Mouse (Mus musculus): ENCODE results near the gene Lcp2. TPM values are rescaled to one million over a fixed set of nuclear protein-coding genes. Genes with fewer than 3 reads are reported as not detected.

The Lcp2 gene
- polyA plus RNA-seq, 1 experiment from 2014 or later: 2.4 TPM

DNA sequence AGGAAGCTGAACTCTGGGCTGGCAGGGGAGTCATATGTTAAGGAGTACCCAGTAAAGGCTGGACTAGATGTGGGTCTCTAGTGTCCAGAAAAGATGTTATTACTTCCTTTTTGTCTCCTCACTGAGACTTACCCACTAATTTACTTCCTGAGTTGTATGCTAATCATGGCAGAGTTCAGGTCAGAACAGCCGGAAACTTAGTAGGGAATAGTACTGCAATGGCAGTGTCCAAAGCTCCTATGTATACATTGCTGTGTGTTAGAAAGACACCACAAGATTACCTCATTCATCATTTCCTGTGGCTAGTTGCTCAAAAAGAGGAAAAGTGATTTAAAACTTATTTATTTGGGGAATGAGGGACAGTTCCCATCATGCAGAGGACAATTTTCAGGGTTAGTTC is 21.6 kb upstream of the Lcp2 start:
- H3K4me3 ChIP-seq: no peak overlapping the region
- H3K27ac ChIP-seq: no peak overlapping the region
- no peaks in the 10 kb centered on the region for H3K27me3 ChIP-seq (ENCODE audit: insufficient read depth, poor library complexity, severe bottlenecking)
- no peaks in the 10 kb centered on the region for H3K36me3 ChIP-seq
- no peaks in the 10 kb centered on the region for H3K9me3 ChIP-seq
- no peaks in the 10 kb centered on the region for H3K4me1 ChIP-seq
- DNase-seq (ENCODE audit: low spot score): no peak
- WGBS: 80% methylated on average over 1 of the region's 1 CpGs

DNA sequence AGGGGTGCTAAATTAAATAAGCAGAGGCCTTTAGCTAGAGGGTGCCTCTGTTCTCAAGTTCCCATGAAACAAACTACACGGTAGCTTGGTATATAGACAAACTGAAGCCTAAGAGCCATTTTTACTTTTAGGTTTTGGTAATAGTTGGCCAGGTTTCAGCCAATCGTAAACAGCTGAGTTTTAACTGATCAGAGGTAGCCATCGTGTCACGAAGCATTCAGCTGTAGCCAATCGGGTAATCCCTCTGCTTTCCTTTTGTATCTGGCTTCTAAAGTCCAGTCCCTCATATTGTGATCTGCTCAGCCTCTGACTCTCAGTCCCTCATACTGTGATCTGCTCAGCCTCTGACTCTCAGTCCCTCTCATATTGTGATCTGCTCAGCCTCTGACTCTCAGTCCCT is 17.1 kb upstream of the Lcp2 start:
- H3K27me3 ChIP-seq (ENCODE audit: insufficient read depth, poor library complexity, severe bottlenecking): no peaks in the 10 kb centered on the region
- H3K4me1 ChIP-seq: peaks cover 5% of the 10 kb centered on the region
- WGBS: 78% methylated on average over 5 of the region's 5 CpGs
- no peaks in the 10 kb centered on the region for H3K9me3 ChIP-seq
- H3K36me3 ChIP-seq: no peaks in the 10 kb centered on the region
- H3K4me3 ChIP-seq: no peak overlapping the region
- no peak for DNase-seq (ENCODE audit: low spot score)
- H3K27ac ChIP-seq: no peak overlapping the region

DNA sequence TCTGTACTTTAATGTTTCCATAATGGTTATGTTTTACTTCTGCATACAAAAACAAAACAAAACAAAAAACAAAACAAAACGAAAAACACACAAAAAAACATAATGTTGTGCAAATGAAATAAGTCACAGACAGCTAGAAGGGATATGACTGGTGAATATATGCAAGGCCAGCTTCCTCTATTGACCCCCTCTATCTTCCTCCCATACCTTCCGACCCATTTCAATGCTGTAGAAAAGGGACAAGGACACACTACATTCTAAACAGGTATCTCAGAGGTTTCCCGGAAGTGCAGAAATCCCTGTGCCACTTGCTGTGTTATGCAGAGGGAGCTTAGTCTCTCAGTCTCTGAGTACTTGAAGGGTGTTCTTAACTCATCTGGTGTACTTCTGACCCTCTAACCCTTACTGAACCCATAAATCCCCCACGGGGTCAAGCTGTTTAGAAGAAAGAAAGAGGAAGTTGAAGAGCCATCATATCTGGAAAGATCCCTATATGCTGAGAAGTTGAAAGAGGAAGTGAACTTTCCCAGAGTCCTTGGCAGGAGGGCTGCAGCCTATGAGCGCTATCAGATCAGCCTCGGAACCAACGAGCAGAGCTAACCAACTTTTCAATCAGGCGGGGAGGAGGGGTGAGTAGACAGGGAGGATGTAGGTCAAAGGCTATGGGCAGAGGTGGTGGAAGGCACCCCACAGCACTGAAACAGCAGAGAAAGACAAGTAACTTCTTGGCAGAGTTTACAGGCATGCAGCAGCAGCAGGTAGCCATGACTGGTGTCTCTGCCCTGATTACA is 15.5 kb upstream of the Lcp2 start:
- DNase-seq (ENCODE audit: low spot score): no peak
- no peaks in the 10 kb centered on the region for H3K27me3 ChIP-seq (ENCODE audit: insufficient read depth, poor library complexity, severe bottlenecking)
- H3K36me3 ChIP-seq: no peaks in the 10 kb centered on the region
- no peak overlapping the region for H3K4me3 ChIP-seq
- 46% methylated on average over 8 of the region's 8 CpGs for WGBS
- H3K27ac ChIP-seq: no peak overlapping the region
- peaks cover 5% of the 10 kb centered on the region for H3K4me1 ChIP-seq
- H3K9me3 ChIP-seq: no peaks in the 10 kb centered on the region

DNA sequence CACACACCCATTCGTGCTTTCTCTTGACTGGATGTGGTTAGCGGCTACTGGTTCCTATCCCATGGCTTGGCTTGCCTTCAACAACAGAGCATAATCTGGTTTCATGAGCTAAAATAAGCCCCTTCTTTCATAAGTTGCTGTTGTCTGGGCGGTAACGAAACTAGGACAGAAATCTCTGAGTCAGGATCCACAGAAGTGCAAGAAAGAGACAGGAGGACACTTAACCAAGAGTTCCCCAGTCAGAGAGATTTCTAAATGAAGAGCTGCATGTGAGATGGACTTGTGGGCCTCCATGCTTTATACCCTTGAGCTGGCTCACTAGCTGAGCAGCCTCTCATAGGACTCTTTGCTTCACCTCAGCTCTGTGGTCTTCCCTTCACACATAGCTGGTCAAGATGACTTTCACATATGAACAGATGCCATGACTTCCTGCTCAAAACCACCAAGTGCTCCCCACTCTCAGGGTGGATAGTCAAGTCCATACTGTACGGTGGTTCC is 12.7 kb upstream of the Lcp2 start:
- DNase-seq (ENCODE audit: low spot score): no peak
- H3K36me3 ChIP-seq: no peaks in the 10 kb centered on the region
- H3K4me1 ChIP-seq: peaks cover 5% of the 10 kb centered on the region
- no peak overlapping the region for H3K27ac ChIP-seq
- no peaks in the 10 kb centered on the region for H3K9me3 ChIP-seq
- H3K27me3 ChIP-seq (ENCODE audit: insufficient read depth, poor library complexity, severe bottlenecking): no peaks in the 10 kb centered on the region
- WGBS: 90% methylated on average over 5 of the region's 5 CpGs
- H3K4me3 ChIP-seq: no peak overlapping the region

- WGBS: 70% methylated on average over 2 of the region's 2 CpGs
- no peak for DNase-seq (ENCODE audit: low spot score)
- Histone ChIP-seq H3K27ac (no peak overlapping the region), H3K4me1 (peaks cover 5% of the 10 kb centered on the region), H3K36me3 (no peaks in the 10 kb centered on the region), H3K9me3 (no peaks in the 10 kb centered on the region), H3K4me3 (no peak overlapping the region), H3K27me3 (ENCODE audit: insufficient read depth, poor library complexity, severe bottlenecking) (no peaks in the 10 kb centered on the region)
These were observed 11.9 kb upstream of the Lcp2 start for GRCm38 (mm10) chr11:34034794-34035193.

DNA sequence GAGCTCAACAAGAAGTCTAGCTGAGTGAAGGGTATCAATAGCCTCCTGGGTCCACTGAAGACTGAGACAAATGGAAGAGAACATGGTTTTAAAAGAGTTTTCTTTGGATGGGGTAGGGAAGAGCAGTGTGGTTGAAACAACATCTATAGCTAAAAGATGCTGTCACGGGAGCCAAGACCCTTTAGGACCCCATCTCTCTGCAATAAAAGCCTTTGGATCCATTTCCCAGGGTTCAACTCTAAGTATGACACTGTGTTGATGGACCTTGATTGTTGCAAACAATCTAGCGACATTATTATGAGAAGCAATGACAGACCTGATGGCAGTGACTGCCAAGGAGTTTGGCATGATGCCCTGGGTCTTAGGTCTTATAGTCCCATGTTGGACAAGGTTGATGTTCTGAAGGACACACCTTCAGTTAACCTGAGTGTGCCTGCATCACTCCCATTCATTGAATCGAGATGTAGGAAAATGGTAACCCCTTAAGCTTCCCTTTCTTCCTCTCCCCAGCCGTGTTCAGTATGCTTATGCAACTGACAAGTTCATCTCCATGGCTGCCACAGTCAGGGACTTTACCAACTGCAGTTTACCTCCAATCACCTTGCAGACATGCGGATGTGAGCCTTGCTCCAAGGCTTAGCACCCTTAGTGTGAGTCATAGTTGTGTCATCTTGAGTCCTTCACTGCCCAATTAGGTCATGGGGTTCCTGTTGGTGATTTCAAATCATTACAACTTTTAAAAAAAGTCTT is 10.6 kb upstream of the Lcp2 start:
- DNase-seq (ENCODE audit: low spot score): no peak
- Histone ChIP-seq H3K36me3 (no peaks in the 10 kb centered on the region), H3K27me3 (ENCODE audit: insufficient read depth, poor library complexity, severe bottlenecking) (no peaks in the 10 kb centered on the region), H3K4me3 (no peak overlapping the region), H3K9me3 (no peaks in the 10 kb centered on the region), H3K4me1 (peaks cover 5% of the 10 kb centered on the region), H3K27ac (no peak overlapping the region)
- WGBS: 79% methylated on average over 5 of the region's 5 CpGs

GRCm38 (mm10) chr11:34040061-34040460 is 6.7 kb upstream of the Lcp2 start:
- no peaks in the 10 kb centered on the region for H3K36me3 ChIP-seq
- 79% methylated on average over 5 of the region's 5 CpGs for WGBS
- DNase-seq (ENCODE audit: low spot score): no peak
- no peak overlapping the region for H3K27ac ChIP-seq
- no peaks in the 10 kb centered on the region for H3K9me3 ChIP-seq
- H3K4me1 ChIP-seq: no peaks in the 10 kb centered on the region
- H3K4me3 ChIP-seq: no peak overlapping the region
- no peaks in the 10 kb centered on the region for H3K27me3 ChIP-seq (ENCODE audit: insufficient read depth, poor library complexity, severe bottlenecking)

GRCm38 (mm10) chr11:34042808-34043207 is 3.9 kb upstream of the Lcp2 start:
- no peaks in the 10 kb centered on the region for H3K9me3 ChIP-seq
- no peaks in the 10 kb centered on the region for H3K4me1 ChIP-seq
- no peak overlapping the region for H3K4me3 ChIP-seq
- H3K36me3 ChIP-seq: no peaks in the 10 kb centered on the region
- 50% methylated on average over 1 of the region's 1 CpGs for WGBS
- no peaks in the 10 kb centered on the region for H3K27me3 ChIP-seq (ENCODE audit: insufficient read depth, poor library complexity, severe bottlenecking)
- no peak overlapping the region for H3K27ac ChIP-seq
- DNase-seq (ENCODE audit: low spot score): no peak

DNA sequence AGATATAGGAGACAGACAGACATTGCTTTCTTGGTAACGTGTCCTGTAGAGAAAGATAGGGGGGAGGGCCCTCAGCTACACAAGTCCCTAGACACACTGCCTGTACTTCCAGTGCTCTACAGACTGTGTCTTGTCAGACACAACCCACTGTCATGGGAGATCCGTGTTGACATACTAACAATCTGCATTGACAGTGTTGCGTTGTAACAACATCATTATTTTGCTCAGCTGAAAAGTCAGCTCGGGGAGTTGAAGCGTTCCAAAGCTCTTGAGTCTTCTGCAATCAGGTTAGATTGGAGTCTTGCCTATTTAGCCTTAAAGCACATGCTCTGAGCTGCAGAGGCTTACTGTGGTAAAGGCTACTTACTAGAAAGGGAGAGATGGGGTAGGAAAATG is 820 bp downstream of the Lcp2 start:
- Histone ChIP-seq H3K9me3 (no peaks in the 10 kb centered on the region), H3K27ac (no peak overlapping the region), H3K36me3 (no peaks in the 10 kb centered on the region), H3K4me1 (no peaks in the 10 kb centered on the region), H3K4me3 (no peak overlapping the region), H3K27me3 (ENCODE audit: insufficient read depth, poor library complexity, severe bottlenecking) (no peaks in the 10 kb centered on the region)
- no peak for DNase-seq (ENCODE audit: low spot score)
- WGBS: 76% methylated on average over 5 of the region's 5 CpGs

GRCm38 (mm10) chr11:34048375-34049124 is 1.8 kb downstream of the Lcp2 start:
- no peak overlapping the region for H3K4me3 ChIP-seq
- H3K27me3 ChIP-seq (ENCODE audit: insufficient read depth, poor library complexity, severe bottlenecking): no peaks in the 10 kb centered on the region
- 88% methylated on average over 8 of the region's 8 CpGs for WGBS
- DNase-seq (ENCODE audit: low spot score): no peak
- H3K36me3 ChIP-seq: no peaks in the 10 kb centered on the region
- H3K4me1 ChIP-seq: no peaks in the 10 kb centered on the region
- no peak overlapping the region for H3K27ac ChIP-seq
- no peaks in the 10 kb centered on the region for H3K9me3 ChIP-seq

DNA sequence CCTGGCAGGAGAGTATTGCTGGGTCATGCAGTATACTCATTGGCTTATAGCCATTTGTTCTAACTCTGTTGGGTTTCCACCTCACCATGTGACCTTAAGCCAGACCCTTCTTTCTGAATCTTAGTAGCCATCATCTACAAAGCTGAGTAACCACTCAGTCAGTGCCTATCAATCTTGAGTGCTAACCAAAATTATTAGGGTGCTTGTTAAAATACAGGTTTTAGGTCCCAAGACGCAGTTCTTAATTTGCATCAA is 2.3 kb downstream of the Lcp2 start:
- no peak overlapping the region for H3K27ac ChIP-seq
- WGBS: 86% methylated on average over 1 of the region's 1 CpGs
- DNase-seq (ENCODE audit: low spot score): no peak

DNA sequence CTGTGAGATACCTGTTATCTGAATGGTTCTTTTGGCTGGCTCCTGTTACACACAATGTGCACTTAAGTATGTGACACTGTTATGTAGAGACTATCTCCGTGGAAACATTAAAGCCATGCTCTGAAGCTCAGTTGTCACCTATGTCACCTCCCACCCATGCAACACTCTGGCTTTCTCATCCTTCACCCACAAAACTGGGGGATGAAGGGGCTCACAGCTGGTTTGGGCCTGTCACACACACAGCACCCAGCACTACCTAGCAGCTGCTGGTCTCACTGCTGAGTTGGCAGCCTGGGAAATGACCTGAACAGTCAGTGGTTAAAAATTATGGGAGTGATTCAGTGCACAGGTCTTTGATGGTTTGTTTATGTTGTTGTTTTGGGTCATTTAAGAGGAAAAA is 3.3 kb downstream of the Lcp2 start:
- Histone ChIP-seq H3K4me3 (no peak overlapping the region), H3K36me3 (no peaks in the 10 kb centered on the region), H3K4me1 (no peaks in the 10 kb centered on the region), H3K27me3 (ENCODE audit: insufficient read depth, poor library complexity, severe bottlenecking) (0 out of 2 replicates have a peak, but pooled peaks cover 2% of the 10 kb centered on the region), H3K27ac (no peak overlapping the region), H3K9me3 (no peaks in the 10 kb centered on the region)
- 74% methylated on average over 1 of the region's 1 CpGs for WGBS
- no peak for DNase-seq (ENCODE audit: low spot score)

More for the DNA sequence above, 2.3 kb downstream of the Lcp2 start:
- H3K4me1 ChIP-seq: no peaks in the 10 kb centered on the region
- no peaks in the 10 kb centered on the region for H3K27me3 ChIP-seq (ENCODE audit: insufficient read depth, poor library complexity, severe bottlenecking)
- H3K4me3 ChIP-seq: no peak overlapping the region
- H3K9me3 ChIP-seq: no peaks in the 10 kb centered on the region
- H3K36me3 ChIP-seq: no peaks in the 10 kb centered on the region

DNA sequence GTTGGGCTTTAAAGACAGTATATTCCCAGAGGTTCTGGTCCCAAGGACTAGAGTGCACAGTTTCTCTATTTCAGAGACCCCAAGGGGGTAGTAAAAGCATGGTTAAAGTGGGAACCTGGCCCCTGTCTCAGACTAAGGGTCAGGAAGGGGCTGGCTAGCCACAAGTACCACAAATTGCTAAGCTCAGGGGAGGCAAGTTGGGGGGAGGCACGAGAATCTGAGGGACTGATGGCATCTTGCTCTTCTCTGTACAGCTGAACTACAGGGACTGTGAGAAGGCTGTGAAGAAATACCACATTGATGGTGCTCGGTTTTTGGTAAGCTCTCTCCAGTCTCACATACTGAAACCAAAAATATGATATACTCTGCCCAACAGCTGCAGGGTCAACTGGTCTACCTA is 3.9 kb downstream of the Lcp2 start:
- H3K9me3 ChIP-seq: no peaks in the 10 kb centered on the region
- no peak overlapping the region for H3K4me3 ChIP-seq
- DNase-seq (ENCODE audit: low spot score): no peak
- WGBS: 79% methylated on average over 2 of the region's 2 CpGs
- no peak overlapping the region for H3K27ac ChIP-seq
- H3K27me3 ChIP-seq (ENCODE audit: insufficient read depth, poor library complexity, severe bottlenecking): 0 out of 2 replicates have a peak, but pooled peaks cover 5% of the 10 kb centered on the region
- no peaks in the 10 kb centered on the region for H3K4me1 ChIP-seq
- H3K36me3 ChIP-seq: no peaks in the 10 kb centered on the region

Measured in heart, embryonic 10.5 days (tissue).